Mouse (Mus musculus) frontal cortex, postnatal 36 days (tissue): ENCODE measurements around the gene Acot7.

Source experiments
- DNase-seq, 2 experiments: peaks; one replicate each; pipeline ENCODE4 v3.0.0; 2022; ENCODE audit warnings: low spot score in 2 of 2

The Acot7 gene

DNA sequence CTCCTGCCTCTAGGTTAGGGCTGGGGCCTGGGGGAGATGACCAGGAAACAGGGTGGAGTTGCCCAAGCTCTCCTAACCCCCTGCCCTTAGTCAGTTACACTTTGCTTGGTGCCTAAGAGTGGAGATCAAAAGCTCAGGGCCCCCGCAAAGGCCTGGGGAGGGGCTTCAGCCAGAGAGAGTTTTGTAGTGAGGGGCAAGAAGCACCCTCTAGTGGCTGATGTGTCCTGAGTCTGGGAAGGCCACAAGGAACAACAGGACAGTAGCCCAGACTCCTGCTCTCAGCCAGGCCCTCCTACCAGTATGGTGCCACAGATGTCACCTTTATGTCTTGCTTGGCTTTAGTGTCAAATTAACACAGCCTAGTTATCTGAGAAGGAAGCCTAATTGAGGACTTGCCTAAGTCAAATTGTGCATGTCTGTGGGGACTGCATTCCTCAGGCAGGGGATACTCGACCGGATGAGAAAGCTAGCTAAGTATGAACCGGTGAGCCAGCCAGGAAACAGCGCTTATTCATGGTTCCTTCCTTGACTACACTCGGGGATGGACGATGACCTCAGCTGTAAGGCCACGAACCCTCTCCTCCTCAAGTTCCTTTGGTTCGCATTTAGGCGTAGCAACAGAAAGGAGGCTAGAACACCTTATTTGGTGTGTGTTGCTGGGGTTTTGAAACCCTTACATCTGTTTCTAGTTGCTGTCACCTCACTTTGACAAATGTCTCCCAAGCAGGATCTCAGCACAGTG lies 116.4 kb downstream of the Acot7 start:
- DNase-seq, result no peak

DNA sequence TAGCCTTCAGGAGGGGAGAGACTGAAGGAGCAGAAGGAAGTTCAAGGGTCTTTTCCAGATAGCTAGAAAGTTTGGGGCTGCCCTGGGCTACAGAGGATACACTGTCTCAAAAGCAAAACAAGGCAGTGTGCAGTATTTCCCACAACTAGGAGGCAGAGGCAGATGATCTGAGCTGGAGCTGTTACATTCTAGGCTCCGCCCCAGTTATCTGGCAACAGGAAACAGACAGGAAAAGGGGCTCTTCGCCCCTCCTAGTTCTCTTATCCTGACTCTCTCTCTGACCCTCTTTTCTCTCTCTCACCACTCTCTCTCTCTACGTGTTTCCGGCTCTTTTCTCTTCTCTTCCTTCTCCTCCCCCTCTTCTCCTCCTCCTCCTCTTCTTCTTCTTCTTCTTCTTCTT lies 118.0 kb downstream of the Acot7 start:
- no peak for DNase-seq

DNA sequence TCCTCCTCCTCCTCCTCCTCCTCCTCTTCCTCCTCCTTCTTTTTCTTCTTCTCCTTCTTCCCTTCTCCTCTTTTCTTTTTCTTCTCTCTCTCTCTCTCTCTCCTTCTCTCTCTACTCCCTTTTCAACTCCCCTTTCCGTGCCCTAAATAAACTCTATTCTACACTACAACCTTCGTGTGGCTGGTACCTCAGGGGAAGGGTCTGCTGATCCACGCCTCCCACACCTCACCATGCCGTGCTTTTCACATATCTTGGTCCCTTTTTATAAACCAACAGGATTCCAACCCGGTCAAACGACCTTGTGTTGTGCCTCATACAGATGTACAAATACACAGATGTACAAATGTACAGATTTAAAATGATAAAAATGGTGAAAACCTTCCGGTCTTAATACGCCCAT lies 118.4 kb downstream of the Acot7 start:
- DNase-seq, result no peak

DNA sequence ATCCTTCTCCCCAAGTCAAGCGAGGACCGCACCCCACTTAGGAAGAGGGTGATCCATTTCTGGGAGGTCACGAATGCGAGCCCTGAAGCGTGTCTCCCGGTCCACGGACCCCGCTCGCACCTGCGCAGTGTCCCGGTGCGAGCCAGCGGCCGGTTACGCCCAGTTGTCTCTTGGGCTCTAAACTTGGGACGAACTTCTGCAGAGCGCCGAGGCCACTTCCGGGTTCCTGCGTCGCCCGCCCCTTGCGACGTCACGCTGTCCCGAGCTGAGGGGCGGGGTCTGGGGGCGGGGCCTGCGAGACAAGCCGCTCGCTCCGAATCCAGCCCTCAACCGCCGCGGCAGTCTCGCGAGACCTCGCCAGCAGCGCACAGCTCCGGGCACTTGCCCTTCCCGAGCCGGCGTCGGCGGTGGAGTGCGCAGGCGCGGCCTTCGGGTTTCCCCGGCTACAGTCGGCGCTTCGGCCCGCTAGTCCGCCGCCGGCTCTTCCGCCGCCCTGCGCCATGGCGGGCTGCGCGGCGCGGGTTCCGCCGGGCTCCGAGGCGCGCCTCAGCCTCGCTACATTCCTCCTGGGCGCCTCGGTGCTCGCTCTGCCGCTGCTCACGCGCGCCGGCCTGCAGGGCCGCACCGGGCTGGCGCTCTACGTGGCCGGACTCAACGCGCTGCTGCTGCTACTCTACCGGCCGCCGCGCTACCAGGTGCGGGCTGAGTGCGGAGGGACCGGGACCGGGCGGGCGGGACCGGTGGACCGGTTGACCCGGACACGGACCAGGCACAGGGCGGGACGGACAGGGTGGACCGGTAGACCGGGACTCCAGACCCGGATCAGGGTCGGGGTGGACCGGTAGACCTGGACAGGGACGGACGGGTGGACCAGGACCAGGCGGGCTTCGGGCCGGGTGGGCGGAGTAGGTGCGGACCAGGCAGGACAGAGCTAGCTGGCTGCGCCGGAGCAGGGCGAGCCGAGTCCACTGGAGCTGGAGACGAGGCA lies 119.2 kb downstream of the Acot7 start, which contains the start of gene Icmt:
Gene Icmt, plus strand, starts transcription at position 354 of the 988 bp plus-strand sequence.
- DNase-seq, result peak; percentile 98 to 99

DNA sequence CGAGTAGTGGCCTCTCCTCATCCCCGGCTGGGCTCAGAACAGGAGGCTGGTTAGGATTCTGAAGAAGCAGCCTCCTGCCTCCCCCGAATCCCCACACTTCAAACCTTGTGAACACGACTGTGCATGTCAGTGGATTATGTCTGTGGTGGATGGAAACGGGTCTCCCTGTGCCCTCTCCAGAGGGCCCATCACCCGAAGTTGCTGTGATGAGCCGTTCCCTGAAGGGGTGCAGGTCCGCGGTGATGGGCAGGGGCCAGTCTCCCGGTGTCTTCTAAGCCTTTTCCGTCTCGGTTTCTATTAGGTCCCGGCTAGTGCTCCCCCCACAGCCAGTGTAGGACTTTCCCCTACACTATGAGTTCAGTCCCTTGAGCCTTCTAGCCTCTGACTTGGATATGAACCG lies 120.9 kb downstream of the Acot7 start:
- no peak for DNase-seq

DNA sequence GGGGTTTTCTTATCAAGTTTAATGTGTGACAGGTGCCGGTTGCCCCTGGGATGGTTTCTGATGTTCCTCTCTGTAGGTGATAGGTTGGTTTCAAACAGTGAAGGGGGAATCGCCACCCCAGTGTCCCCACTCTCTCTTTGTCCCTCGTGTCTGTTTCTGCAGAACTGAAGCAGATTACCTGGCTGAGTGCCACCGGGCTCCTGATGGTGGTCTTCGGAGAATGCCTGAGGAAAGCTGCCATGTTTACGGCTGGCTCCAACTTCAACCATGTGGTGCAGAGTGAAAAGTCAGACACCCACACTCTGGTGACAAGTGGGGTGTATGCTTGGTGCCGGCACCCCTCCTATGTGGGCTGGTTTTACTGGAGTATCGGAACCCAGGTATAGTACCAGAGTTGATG lies 122.4 kb downstream of the Acot7 start:
- no peak for DNase-seq

DNA sequence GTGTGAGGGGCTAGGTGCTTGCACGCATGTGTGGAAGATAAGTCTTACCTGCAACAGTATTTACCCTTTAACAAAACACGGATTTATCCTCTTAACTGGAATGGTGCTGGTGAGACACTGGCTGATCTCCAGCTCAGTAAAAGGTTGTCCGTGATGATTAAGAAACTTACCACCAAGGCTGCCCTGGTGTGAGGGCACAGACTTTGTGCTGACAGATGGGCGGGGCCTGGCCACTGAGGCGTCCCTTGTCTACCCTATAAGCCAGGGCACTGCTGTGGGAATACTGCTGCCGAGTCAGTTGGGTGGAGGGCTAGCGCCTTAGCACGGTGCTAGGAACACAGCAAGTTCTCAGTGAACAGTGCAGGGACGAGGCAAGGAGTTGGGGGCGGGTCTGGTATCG lies 124.1 kb downstream of the Acot7 start:
- no peak for DNase-seq

DNA sequence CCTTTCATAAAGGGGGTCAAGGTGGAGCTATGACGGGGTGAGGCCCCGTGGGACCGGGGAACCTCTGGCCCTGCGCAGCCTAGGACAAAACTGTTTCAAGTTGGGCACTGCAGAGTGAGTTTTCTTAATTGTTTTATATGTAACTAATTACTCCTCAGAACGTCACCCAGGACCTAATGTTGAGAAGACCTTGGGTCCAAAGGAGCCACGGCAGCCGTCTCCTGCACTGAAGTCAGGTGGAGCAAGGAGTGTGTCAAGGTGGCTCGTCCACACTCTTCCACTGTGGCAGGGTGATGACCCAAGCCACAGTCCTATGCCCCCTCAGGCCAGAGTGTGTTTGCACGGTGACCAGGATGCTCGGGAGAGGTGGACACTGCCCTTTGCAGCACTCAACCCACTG lies 125.2 kb downstream of the Acot7 start:
- DNase-seq, result no peak

DNA sequence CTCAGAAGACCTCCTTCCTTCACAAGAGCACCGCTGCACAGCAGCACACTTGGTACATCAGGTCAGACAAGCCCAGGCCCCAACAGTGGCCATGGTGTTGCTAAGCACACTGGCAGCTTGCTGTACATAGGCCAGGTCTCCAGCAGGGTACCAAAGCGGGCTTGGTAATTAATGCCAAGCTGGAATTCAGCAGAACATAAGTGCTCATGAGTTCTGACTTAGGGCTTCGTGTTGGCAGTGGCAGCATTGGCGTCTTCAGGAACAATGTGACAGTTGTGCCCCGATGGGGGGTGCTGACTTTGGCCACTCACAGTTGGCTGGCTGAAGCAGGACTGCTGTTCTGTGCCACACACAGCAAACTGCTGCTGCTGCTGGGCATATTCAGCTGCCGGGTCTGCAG lies 126.8 kb downstream of the Acot7 start:
- no peak for DNase-seq

DNA sequence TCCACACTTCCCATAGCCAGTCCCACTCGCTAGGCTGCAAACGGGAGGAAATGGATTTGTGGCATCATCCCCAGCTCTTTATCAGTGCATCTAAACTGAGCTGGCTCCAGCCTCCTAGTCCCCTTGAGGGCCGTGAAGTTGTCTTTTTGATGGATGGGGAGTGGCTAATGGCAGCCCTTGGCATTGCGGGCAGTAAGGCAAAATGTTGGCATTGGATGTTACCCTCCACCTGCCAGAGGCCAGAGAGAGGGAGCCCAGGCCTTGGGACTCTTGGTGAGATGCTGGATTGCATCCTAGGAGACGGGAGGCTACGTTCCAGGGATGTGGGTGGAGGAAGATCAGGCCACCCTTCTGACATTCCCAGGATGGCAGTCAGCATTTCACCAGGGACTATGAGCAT lies 128.1 kb downstream of the Acot7 start:
- no peak for DNase-seq

DNA sequence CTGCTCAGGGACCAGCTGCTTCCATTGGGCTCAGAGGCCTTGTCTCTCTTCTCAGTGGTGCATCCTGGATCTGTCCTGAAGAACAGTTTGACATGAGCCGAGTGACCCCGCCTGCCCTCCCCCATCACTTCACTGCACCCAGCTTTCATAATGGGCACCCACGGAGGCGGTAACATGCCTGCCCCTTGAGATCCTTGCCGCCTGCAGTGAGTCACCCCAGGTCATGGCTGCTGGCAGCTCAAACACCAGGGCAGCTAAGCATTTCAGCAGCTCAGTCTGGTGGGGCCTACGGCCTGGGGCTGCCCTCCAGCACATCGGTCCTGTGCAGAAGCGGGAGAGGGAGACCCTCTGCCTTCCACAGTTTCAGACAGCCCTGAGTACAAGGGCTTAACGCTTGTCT lies 129.6 kb downstream of the Acot7 start:
- DNase-seq, result no peak

DNA sequence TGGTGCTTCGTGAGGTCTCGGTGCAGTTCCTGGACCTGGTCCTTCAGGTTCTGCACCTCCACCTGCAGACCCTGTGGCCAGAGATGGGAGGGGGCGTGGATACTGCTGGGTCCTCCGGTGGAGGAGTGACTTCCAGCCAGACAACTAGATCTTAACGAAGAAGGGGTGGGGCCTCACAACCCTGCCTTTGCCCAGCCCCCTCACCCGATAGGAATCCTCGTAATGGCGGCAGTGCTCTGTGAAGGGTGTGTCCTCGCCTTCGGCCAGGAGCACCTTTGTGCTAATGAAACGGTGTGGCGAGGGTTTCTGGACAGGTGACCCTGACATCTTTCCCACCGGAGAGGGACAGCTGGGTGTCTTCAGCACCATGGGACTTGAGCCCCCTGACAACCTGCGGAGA lies 134.3 kb downstream of the Acot7 start:
- DNase-seq, result no peak

DNA sequence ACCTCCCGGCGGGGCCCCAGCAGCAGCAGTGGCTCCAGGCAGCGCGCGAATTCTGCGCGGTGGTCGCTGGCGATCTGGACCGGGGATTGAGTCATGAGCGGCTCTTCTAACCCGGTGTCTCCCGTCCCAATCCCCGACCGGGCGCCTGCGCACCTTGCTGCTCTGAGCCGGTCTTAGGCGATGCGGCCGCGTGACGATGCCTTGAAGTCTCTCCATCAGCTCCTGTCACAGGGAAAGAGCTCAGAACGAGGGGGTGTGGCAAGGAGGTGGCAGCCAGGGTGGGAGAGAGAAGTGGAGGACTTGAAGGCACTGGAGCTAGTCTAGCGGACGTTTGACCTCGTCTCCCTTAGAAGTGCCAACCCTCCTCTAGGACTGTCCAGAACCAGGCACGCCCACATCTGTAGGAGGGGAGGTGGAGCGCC lies 135.3 kb downstream of the Acot7 start:
- peak in 1 of 2 experiments; percentile 35 for DNase-seq

DNA sequence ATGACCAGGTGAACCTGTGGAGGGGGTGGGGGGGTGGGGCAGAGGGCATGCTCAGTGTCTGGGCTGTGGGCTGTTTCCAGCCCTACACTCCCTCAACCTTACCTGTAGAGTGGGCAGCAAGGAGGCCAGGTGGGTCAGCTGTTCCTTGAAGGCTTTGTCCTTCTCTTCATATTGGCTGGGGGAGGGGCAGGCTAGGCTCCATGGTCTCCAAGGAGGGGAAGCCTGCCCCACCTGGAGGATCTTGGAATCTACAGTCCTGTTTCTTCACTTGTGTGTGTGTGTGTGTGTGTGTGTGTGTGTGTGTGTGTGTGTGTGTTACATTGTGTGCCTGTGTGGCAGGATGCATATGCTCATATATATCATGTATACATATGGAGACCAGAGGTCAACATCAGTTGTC lies 136.0 kb downstream of the Acot7 start:
- DNase-seq, result no peak

DNA sequence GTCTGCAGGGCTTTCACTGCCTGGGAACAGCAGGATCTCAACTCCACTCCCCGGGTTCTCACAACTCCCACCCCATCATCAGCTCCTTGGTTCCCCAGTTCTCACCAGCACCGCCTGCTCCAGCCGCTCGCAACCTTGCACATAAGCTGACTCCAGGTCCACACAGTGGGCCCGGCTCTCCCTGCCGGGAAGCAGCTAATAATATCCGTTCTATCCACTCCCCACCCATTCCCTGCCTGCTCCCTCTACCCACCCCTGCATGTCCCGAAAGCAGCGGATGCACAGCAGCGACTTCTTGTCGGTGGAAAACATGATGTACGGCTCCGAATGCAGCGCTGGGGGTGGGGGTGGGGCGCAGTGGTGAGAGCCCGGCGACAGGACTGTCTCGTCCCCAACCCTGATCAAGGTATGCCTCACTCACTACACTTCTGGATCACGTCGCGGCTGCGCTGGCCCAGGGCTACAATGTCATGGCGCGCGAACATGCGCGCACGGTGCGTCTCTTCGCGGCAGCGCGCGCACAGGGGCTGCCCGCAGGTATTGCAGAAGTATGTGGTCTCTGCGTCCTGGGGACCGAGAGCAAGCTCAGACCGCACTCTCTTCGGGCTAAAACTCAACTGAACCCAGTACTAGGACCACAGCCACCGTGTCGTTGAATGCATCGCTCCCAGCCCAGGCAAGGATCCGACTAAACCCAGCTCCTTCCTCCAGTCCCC lies 137.7 kb downstream of the Acot7 start:
- peak in 1 of 2 experiments; percentile 26 for DNase-seq

DNA sequence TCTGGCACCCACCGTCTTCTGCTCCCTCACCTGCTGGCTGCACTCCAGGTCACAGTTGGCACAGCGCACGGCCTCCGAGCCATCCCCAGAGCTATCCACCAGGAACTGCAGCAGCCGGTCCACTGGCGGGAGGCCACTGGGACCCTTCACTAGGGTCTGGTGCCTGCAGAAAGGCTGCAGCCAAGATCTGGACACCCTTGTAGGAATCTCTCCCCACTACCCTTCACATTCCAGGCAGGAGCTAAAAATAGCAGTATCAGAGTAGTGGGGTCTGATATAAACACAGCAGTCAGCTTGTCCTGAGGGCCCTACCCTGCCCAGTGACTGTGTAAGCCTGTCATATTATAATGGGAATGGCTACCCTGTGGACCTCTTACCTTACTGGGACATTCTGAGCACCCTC lies 139.7 kb downstream of the Acot7 start:
- DNase-seq, result no peak

DNA sequence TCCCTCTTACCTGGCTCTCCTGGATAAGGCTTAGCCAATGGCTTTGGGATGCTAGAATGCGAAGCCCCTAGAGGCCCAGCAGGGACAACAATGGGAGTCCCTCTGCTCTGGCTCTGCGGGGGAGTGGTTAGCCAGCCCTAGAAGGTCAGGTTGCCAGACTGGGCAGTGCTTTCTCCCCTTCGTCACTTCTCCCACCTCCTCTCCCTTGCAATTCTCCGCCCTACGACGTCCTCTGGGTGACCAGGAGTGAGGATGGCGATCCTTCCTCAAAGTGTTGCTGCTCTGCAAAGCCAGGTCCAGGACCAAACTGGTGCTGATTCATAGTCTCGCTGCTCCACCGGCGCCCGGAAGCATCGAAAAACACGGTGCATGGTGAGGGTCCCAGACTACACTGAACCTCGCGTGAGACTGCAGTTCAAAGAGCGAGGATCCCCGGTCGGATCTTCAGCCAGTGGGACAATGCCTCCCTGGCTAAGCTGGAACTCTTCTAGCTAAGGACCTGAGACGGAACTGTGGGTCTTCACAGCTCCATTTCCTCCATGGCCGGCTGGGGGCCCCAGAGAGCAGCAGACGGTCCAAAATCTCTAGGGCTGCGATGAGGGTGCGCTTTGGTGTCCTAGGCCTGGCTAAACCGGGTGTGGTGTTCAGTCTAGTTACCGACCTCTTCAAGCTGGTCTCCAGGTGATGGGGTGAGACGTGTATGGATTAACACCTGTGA lies 140.7 kb downstream of the Acot7 start, which contains the start of gene Rnf207:
Gene Rnf207, minus strand, starts transcription at position 477 of the 718 bp plus-strand sequence.
- peak; percentile 55 to 59 for DNase-seq
